Mouse (Mus musculus) MEL (cell line): ENCODE measurements at regions not wholly inside any gene's neighbourhood (a gene's known extent, or its start where the extent isn't known, plus 50 kb on each side); places are given as distances from the start of the nearest gene placed in this dataset.

Experiments
- DNase-seq: peaks from one replicate; pipeline ENCODE4 v3.0.0; 2011; ENCODE audit warnings: low read depth, low spot score
- H3K27ac ChIP-seq: 2 replicates; pipeline ENCODE4 v1.5.1; 2012; ENCODE audit warnings: low read depth, mild to moderate bottlenecking, control low read depth, low read length, moderate library complexity; ENCODE audit not compliant: control insufficient read depth
- H3K27me3 ChIP-seq, 2 experiments: fragments of 150-350 bp in 1 of 2; sonication (generic) in 1 of 2; 2 replicates each; pipeline ENCODE4 v1.6.1; 2012; ENCODE audit warnings: low read length in 2 of 2, mild to moderate bottlenecking in 2 of 2, improper control_type of control experiment in 1 of 2, moderate library complexity in 1 of 2; ENCODE audit not compliant: insufficient read depth in 2 of 2, control insufficient read depth in 1 of 2
- H3K36me3 ChIP-seq, 2 experiments: 2 replicates each; pipeline ENCODE4 v1.6.1; 2012 to 2014; ENCODE audit warnings: low read length in 2 of 2, improper control_type of control experiment in 1 of 2, inconsistent platforms in 1 of 2, mild to moderate bottlenecking in 1 of 2; ENCODE audit not compliant: insufficient read depth in 2 of 2, control insufficient read depth in 1 of 2
- H3K4me1 ChIP-seq, 2 experiments: fragments of 150-350 bp in 1 of 2; sonication (generic) in 1 of 2; 2 replicates each; pipeline ENCODE4 v1.6.1; 2012; ENCODE audit warnings: low read length in 2 of 2, improper control_type of control experiment in 1 of 2, mild to moderate bottlenecking in 1 of 2; ENCODE audit not compliant: insufficient read depth in 2 of 2, control insufficient read depth in 1 of 2
- H3K4me3 ChIP-seq, 2 experiments: fragments of 150-350 bp in 1 of 2; sonication (generic) in 1 of 2; 2 replicates each; pipeline ENCODE4 v1.5.1; 2012; ENCODE audit warnings: low read depth in 2 of 2, low read length in 2 of 2, mild to moderate bottlenecking in 2 of 2, moderate library complexity in 2 of 2, control low read depth in 1 of 2, improper control_type of control experiment in 1 of 2; ENCODE audit not compliant: control insufficient read depth in 1 of 2, insufficient read depth in 1 of 2
- H3K79me2 ChIP-seq: 2 replicates; pipeline ENCODE4 v1.6.1; 2012; ENCODE audit warnings: mild to moderate bottlenecking, low read length, moderate library complexity; ENCODE audit not compliant: control insufficient read depth, poor library complexity, insufficient read depth
- H3K9ac ChIP-seq: 2 replicates; pipeline ENCODE4 v1.6.1; 2012; ENCODE audit warnings: low read depth, mild to moderate bottlenecking, control low read depth, low read length, moderate library complexity; ENCODE audit not compliant: control insufficient read depth, poor library complexity, severe bottlenecking
- H3K9me3 ChIP-seq: fragments of 150-350 bp; sonication (generic); replicated peaks from 2 replicates; pipeline ENCODE4 v1.6.1; 2012; ENCODE audit warnings: mild to moderate bottlenecking, low read length, improper control_type of control experiment, moderate library complexity; ENCODE audit not compliant: insufficient read depth
- BHLHE40 ChIP-seq: IDR thresholded peaks from 2 replicates; pipeline ENCODE4 v1.6.1; 2012; ENCODE audit warnings: low read depth, mild to moderate bottlenecking, inconsistent platforms, low read length, improper control_type of control experiment, borderline replicate concordance
- CHD1 ChIP-seq: IDR thresholded peaks from 2 replicates; pipeline ENCODE4 v1.6.1; 2012; ENCODE audit warnings: low read depth, mild to moderate bottlenecking, inconsistent platforms, low read length, improper control_type of control experiment
- E2F4 ChIP-seq: IDR thresholded peaks from 2 replicates; pipeline ENCODE4 v1.6.1; 2011; ENCODE audit warnings: low read depth, low read length, improper control_type of control experiment, borderline replicate concordance
- EP300 ChIP-seq, 2 experiments: IDR thresholded peaks; 2 replicates each; pipeline ENCODE4 v1.6.1; 2011; ENCODE audit warnings: improper control_type of control experiment in 2 of 2, low read length in 2 of 2, low read depth in 1 of 2, mild to moderate bottlenecking in 1 of 2
- GABPA ChIP-seq: IDR thresholded peaks from 2 replicates; pipeline ENCODE4 v1.6.1; 2012; ENCODE audit warnings: low read depth, mild to moderate bottlenecking, inconsistent platforms, low read length, improper control_type of control experiment, moderate library complexity
- GATA1 ChIP-seq: IDR thresholded peaks from 2 replicates; pipeline ENCODE4 v1.6.1; 2011; ENCODE audit warnings: low read depth, low read length, improper control_type of control experiment
- HCFC1 ChIP-seq: IDR thresholded peaks from 2 replicates; pipeline ENCODE4 v1.6.1; 2012; ENCODE audit warnings: low read depth, mild to moderate bottlenecking, inconsistent platforms, low read length, improper control_type of control experiment, moderate library complexity
- MAFK ChIP-seq: IDR thresholded peaks from 2 replicates; pipeline ENCODE4 v1.6.1; 2011; ENCODE audit warnings: low read depth, mild to moderate bottlenecking, low read length, improper control_type of control experiment, borderline replicate concordance
- MAZ ChIP-seq: IDR thresholded peaks from 2 replicates; pipeline ENCODE4 v1.6.1; 2012; ENCODE audit warnings: low read depth, mild to moderate bottlenecking, inconsistent platforms, low read length, improper control_type of control experiment
- MEF2A ChIP-seq: IDR thresholded peaks from 2 replicates; pipeline ENCODE4 v1.6.1; 2014; ENCODE audit warnings: low read depth, mild to moderate bottlenecking, inconsistent platforms, low read length, improper control_type of control experiment; ENCODE audit not compliant: poor library complexity, insufficient replicate concordance, severe bottlenecking; ENCODE audit errors: extremely low read depth
- MXI1 ChIP-seq: IDR thresholded peaks from 2 replicates; pipeline ENCODE4 v1.6.1; 2011; ENCODE audit warnings: mild to moderate bottlenecking, low read depth, low read length, improper control_type of control experiment
- MYB ChIP-seq: IDR thresholded peaks from 2 replicates; pipeline ENCODE4 v1.6.1; 2011; ENCODE audit warnings: mild to moderate bottlenecking, low read depth, low read length, improper control_type of control experiment
- MYC ChIP-seq: IDR thresholded peaks from 2 replicates; pipeline ENCODE4 v1.6.1; 2011; ENCODE audit warnings: low read depth, mild to moderate bottlenecking, low read length, improper control_type of control experiment, moderate library complexity
- POLR2A ChIP-seq, 2 experiments: IDR thresholded peaks; 2 replicates each; pipeline ENCODE4 v1.6.1; 2011 to 2012; ENCODE audit warnings: low read length in 2 of 2, mild to moderate bottlenecking in 2 of 2, control low read depth in 1 of 2, improper control_type of control experiment in 1 of 2, low read depth in 1 of 2, moderate library complexity in 1 of 2; ENCODE audit not compliant: control insufficient read depth in 1 of 2, insufficient read depth in 1 of 2, poor library complexity in 1 of 2
- RCOR1 ChIP-seq: IDR thresholded peaks from 2 replicates; pipeline ENCODE4 v1.6.1; 2012; ENCODE audit warnings: low read depth, mild to moderate bottlenecking, inconsistent platforms, low read length, improper control_type of control experiment
- SIN3A ChIP-seq: IDR thresholded peaks from 2 replicates; pipeline ENCODE4 v1.6.1; 2012; ENCODE audit warnings: low read length, improper control_type of control experiment, inconsistent platforms
- SMC3 ChIP-seq: IDR thresholded peaks from 2 replicates; pipeline ENCODE4 v1.6.1; 2011; ENCODE audit warnings: low read depth, low read length, improper control_type of control experiment
- TAL1 ChIP-seq: IDR thresholded peaks from 2 replicates; pipeline ENCODE4 v1.6.1; 2012; ENCODE audit warnings: mild to moderate bottlenecking, inconsistent platforms, low read length, moderate library complexity, mixed read lengths
- TCF12 ChIP-seq: IDR thresholded peaks from 2 replicates; pipeline ENCODE4 v1.6.1; 2014; ENCODE audit warnings: low read depth, mild to moderate bottlenecking, inconsistent platforms, low read length, improper control_type of control experiment, moderate library complexity
- UBTF ChIP-seq: IDR thresholded peaks from 2 replicates; pipeline ENCODE4 v1.6.1; 2012; ENCODE audit warnings: low read depth, mild to moderate bottlenecking, inconsistent platforms, low read length, improper control_type of control experiment, moderate library complexity, borderline replicate concordance; ENCODE audit not compliant: insufficient read depth
- ZMIZ1 ChIP-seq: IDR thresholded peaks from 2 replicates; pipeline ENCODE4 v1.6.1; 2012; ENCODE audit warnings: low read depth, mild to moderate bottlenecking, inconsistent platforms, low read length, improper control_type of control experiment, moderate library complexity

DNA sequence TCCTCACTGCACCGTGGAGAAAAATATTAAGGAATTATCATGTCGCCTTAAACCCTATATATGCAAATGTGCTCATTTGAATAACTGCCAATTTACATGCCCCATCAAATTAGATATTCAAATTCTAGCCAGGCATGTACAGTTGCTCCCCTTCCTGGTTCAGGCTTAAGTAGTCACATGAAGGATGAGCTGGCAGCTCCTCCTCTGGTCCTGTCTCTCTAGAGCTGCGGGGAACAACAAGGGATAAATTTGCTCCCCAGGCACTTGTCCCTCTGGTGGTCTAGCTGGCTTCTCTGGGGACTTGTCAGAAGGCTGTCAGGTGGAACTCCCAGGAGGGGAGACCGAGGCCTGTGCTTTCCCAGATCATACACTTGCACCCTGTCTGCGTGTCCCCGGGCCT lies 221.8 kb downstream of the Tle3 start:
- H3K27ac ChIP-seq, result no peak overlapping the region
- no peaks in the 10 kb centered on the region for H3K36me3 ChIP-seq
- TF ChIP-seq MXI1, result no peak
- no peak for TF ChIP-seq HCFC1
- no peak for TF ChIP-seq TCF12
- TF ChIP-seq POLR2A (IDR thresholded peaks at IDR 0.05; ENCODE audit: control insufficient read depth in 1 of 2, insufficient read depth in 1 of 2, low read depth in 1 of 2, low read length in 2 of 2, poor library complexity in 1 of 2), result no peak
- TF ChIP-seq MAZ, result no peak
- no peak overlapping the region for H3K4me3 ChIP-seq
- H3K4me1 ChIP-seq, result no peaks in the 10 kb centered on the region
- no peaks in the 10 kb centered on the region for H3K9me3 ChIP-seq
- H3K9ac ChIP-seq, result no peak overlapping the region
- H3K79me2 ChIP-seq, result no peaks in the 10 kb centered on the region
- no peaks in the 10 kb centered on the region; a peak in 2 of 4 replicates for H3K27me3 ChIP-seq
- DNase-seq, result no peak

DNA sequence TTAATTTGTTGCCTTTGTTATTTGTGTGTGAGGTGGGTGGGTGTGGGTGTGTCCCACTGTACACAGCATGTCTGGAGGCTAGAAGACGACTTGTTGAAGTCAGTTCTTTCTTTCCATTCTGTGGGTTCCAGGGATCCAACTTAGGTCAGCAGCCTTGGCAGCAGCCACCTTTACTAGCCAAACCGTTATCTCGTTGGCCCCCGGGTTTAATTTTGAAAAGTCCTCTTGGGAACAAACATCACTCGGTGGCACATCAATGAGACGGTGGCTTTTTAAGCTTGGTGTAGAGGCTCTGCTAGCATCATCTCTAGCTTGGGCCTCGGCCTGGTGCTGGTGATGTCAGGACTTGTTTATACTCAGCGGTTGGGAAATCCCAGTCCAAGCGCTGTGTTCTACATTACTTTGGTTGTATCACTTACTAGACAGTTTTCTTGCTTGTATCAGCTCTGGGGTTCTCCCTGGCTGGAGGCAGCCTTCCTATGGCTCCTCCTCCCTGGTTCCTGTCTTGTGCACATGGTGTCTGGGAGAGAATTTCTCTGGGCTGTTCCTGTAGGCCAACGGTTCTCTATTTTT lies 217.6 kb downstream of the Tle3 start:
- no peak overlapping the region for H3K4me3 ChIP-seq
- no peak for DNase-seq
- no peaks in the 10 kb centered on the region for H3K36me3 ChIP-seq
- H3K27me3 ChIP-seq, result peaks cover 0 to 1% of the 10 kb centered on the region in 2 experiments; a peak in 1 of 4 replicates
- H3K9me3 ChIP-seq, result no peaks in the 10 kb centered on the region
- no peak overlapping the region for H3K9ac ChIP-seq
- no peaks in the 10 kb centered on the region for H3K4me1 ChIP-seq
- H3K79me2 ChIP-seq, result no peaks in the 10 kb centered on the region
- no peak overlapping the region for H3K27ac ChIP-seq
- no peak for TF ChIP-seq MYC
- TF ChIP-seq EP300 (IDR thresholded peaks at IDR 0.05; ENCODE audit: low read depth in 1 of 2, low read length in 2 of 2), result no peak
- no peak for TF ChIP-seq MEF2A
- no peak for TF ChIP-seq POLR2A (IDR thresholded peaks at IDR 0.05; ENCODE audit: control insufficient read depth in 1 of 2, insufficient read depth in 1 of 2, low read depth in 1 of 2, low read length in 2 of 2, poor library complexity in 1 of 2)
- TF ChIP-seq TAL1, result no peak
- no peak for TF ChIP-seq MYB
- TF ChIP-seq ZMIZ1, result no peak
- TF ChIP-seq RCOR1, result no peak
- TF ChIP-seq GATA1, result no peak
- TF ChIP-seq MAFK, result no peak
- TF ChIP-seq E2F4, result no peak
- no peak for TF ChIP-seq SMC3
- no peak for TF ChIP-seq SIN3A
- TF ChIP-seq GABPA, result no peak
- TF ChIP-seq BHLHE40, result no peak
- TF ChIP-seq CHD1, result no peak
- TF ChIP-seq UBTF, result no peak
